Mouse (Mus musculus) ES-Bruce4 (cell line): ENCODE measurements around the gene Amz1. TPM values are rescaled to one million over a fixed set of nuclear protein-coding genes. Genes with fewer than 3 reads are reported as not detected.

ENCODE experiments used
- H3K27ac ChIP-seq: 2 replicates; pipeline ENCODE4 v1.5.1; 2012; ENCODE audit warnings: low read length, inconsistent platforms; ENCODE audit not compliant: insufficient read depth
- H3K27me3 ChIP-seq: 2 replicates; pipeline ENCODE4 v1.6.1; 2012; ENCODE audit warnings: mild to moderate bottlenecking, low read length, inconsistent platforms; ENCODE audit not compliant: control insufficient read depth, poor library complexity, insufficient read depth, severe bottlenecking
- H3K36me3 ChIP-seq: 2 replicates; pipeline ENCODE4 v1.6.1; 2012; ENCODE audit warnings: inconsistent platforms, mild to moderate bottlenecking, low read length, moderate library complexity; ENCODE audit not compliant: control insufficient read depth, poor library complexity, insufficient read depth, severe bottlenecking
- H3K4me1 ChIP-seq: one replicate; pipeline ENCODE4 v1.8.1; 2011; ENCODE audit warnings: low read length; ENCODE audit not compliant: control insufficient read depth, insufficient read depth
- H3K4me3 ChIP-seq: 2 replicates; pipeline ENCODE4 v1.5.1; 2011; ENCODE audit warnings: low read depth, mild to moderate bottlenecking, low read length
- H3K9ac ChIP-seq: 2 replicates; pipeline ENCODE4 v1.6.1; 2012; ENCODE audit warnings: low read depth, mild to moderate bottlenecking, inconsistent platforms; ENCODE audit not compliant: poor library complexity, severe bottlenecking
- H3K9me3 ChIP-seq: replicated peaks from 2 replicates; pipeline ENCODE4 v1.6.1; 2012; ENCODE audit warnings: mild to moderate bottlenecking, low read length, inconsistent platforms; ENCODE audit not compliant: control insufficient read depth, poor library complexity, insufficient read depth, severe bottlenecking
- CTCF ChIP-seq: IDR thresholded peaks from one replicate; pipeline ENCODE4 v1.8.1; 2011; ENCODE audit warnings: low read depth, low read length
- EP300 ChIP-seq: IDR thresholded peaks from 2 replicates; pipeline ENCODE4 v1.6.1; 2011; ENCODE audit warnings: low read depth, low read length; ENCODE audit not compliant: insufficient read depth
- POLR2A ChIP-seq: IDR thresholded peaks from one replicate; pipeline ENCODE4 v1.8.1; 2011; ENCODE audit warnings: low read length; ENCODE audit not compliant: insufficient read depth
- polyA plus RNA-seq: library from polyadenylated mRNA; stranded (reverse); fragments of >200 nt; gene quantifications from 2 replicates; pipeline ENCODE4 v1.2.4, GENCODE M21; 2011; ENCODE audit warnings: low read depth; ENCODE audit not compliant: missing spikeins, insufficient read depth, insufficient read length

Gene Amz1
- polyA plus RNA-seq, 1 experiment = 0.60 TPM

- Histone ChIP-seq H3K36me3 (peaks cover 9% of the 10 kb centered on the region), H3K4me3 (no peak overlapping the region), H3K9me3 (no peaks in the 10 kb centered on the region), H3K27ac (no peak overlapping the region), H3K9ac (no peak overlapping the region), H3K27me3 (no peaks in the 10 kb centered on the region), H3K4me1 (no peaks in the 10 kb centered on the region)
- TF ChIP-seq EP300 (no peak), POLR2A (no peak), CTCF (no peak)
Observed at GRCm38 (mm10) chr5:140776968-140777367, 53.0 kb downstream of the Amz1 start.

GRCm38 (mm10) chr5:140781122-140781521 lies 57.2 kb downstream of the Amz1 start:
- Histone ChIP-seq H3K4me3 (no peak overlapping the region), H3K9ac (no peak overlapping the region), H3K9me3 (no peaks in the 10 kb centered on the region), H3K27ac (no peak overlapping the region), H3K4me1 (no peaks in the 10 kb centered on the region), H3K36me3 (peaks cover 15% of the 10 kb centered on the region), H3K27me3 (no peaks in the 10 kb centered on the region)
- TF ChIP-seq CTCF = no peak
- no peak for TF ChIP-seq POLR2A
- no peak for TF ChIP-seq EP300

GRCm38 (mm10) chr5:140781886-140782572 lies 58.1 kb downstream of the Amz1 start:
- Histone ChIP-seq H3K9ac (no peak overlapping the region), H3K36me3 (peaks cover 15% of the 10 kb centered on the region), H3K4me1 (no peaks in the 10 kb centered on the region), H3K9me3 (no peaks in the 10 kb centered on the region), H3K4me3 (no peak overlapping the region), H3K27me3 (no peaks in the 10 kb centered on the region), H3K27ac (no peak overlapping the region)
- no peak for TF ChIP-seq EP300
- no peak for TF ChIP-seq POLR2A
- TF ChIP-seq CTCF = no peak

- TF ChIP-seq EP300 = no peak
- peak; percentile 15 for TF ChIP-seq CTCF
- Histone ChIP-seq H3K27ac (no peak overlapping the region), H3K36me3 (peaks cover 11% of the 10 kb centered on the region), H3K4me1 (no peaks in the 10 kb centered on the region), H3K9me3 (no peaks in the 10 kb centered on the region), H3K9ac (no peak overlapping the region), H3K4me3 (no peak overlapping the region), H3K27me3 (no peaks in the 10 kb centered on the region)
Observed at GRCm38 (mm10) chr5:140783577-140783976, 59.6 kb downstream of the Amz1 start.

GRCm38 (mm10) chr5:140784288-140784687 lies 60.4 kb downstream of the Amz1 start:
- Histone ChIP-seq H3K4me1 (no peaks in the 10 kb centered on the region), H3K27ac (no peak overlapping the region), H3K36me3 (peaks cover 11% of the 10 kb centered on the region), H3K9me3 (no peaks in the 10 kb centered on the region), H3K27me3 (no peaks in the 10 kb centered on the region), H3K4me3 (no peak overlapping the region), H3K9ac (no peak overlapping the region)
- TF ChIP-seq EP300 (no peak), CTCF (no peak), POLR2A (no peak)

GRCm38 (mm10) chr5:140785240-140785872 lies 61.4 kb downstream of the Amz1 start:
- no peak overlapping the region for H3K9ac ChIP-seq
- H3K4me3 ChIP-seq = no peak overlapping the region
- no peak for TF ChIP-seq POLR2A
- no peak for TF ChIP-seq CTCF
- no peak for TF ChIP-seq EP300
- H3K4me1 ChIP-seq = no peaks in the 10 kb centered on the region
- no peaks in the 10 kb centered on the region for H3K27me3 ChIP-seq
- H3K9me3 ChIP-seq = no peaks in the 10 kb centered on the region
- no peak overlapping the region for H3K27ac ChIP-seq
- H3K36me3 ChIP-seq = peaks cover 9% of the 10 kb centered on the region
